Comparison of ENCODE assay signal across 11 mouse cellular contexts in genomic region chr7:120504663-120504979, GRCm38 (mm10).
DNase-seq lines count a peak whose midpoint lies in the region; ATAC-seq and TF ChIP-seq lines count a peak whose summit lies in the region.
"Had no signal": no experiment of that assay in that cellular context is flagged by ENCODE, and none has a peak within 500 bp of the region (broad histone marks: within the 10 kb centered on the region; RNA-seq: fewer than 3 reads in every experiment).

No protein-coding gene starts in this region.

- no peaks in the 10 kb centered on the region for H3K27me3 ChIP-seq in lung, embryonic 14.5 days (ENCODE audit: insufficient read depth, low read length)
- H3K27me3 ChIP-seq in forebrain, embryonic 12.5 days: no peaks in the 10 kb centered on the region
- 0 out of 2 replicates have a peak, but pooled peaks cover 4% of the 10 kb centered on the region for H3K27me3 ChIP-seq in limb, embryonic 12.5 days
- no peaks in the 10 kb centered on the region for H3K27me3 ChIP-seq in neural tube, embryonic 15.5 days (replicated peaks)

- H3K4me3 ChIP-seq in lung, embryonic 14.5 days (ENCODE audit: low read depth, low read length): peak overlapping the region; percentile 31
- no peak overlapping the region for H3K4me3 ChIP-seq in lung, adult 2 months (replicated peaks; ENCODE audit: extremely low read depth, low read depth, low read length)
- peak overlapping the region; percentile 47 for H3K4me3 ChIP-seq in forebrain, embryonic 12.5 days (replicated peaks)
- peak overlapping the region; percentile 44 for H3K4me3 ChIP-seq in limb, embryonic 12.5 days (replicated peaks)
- peak overlapping the region; percentile 43 for H3K4me3 ChIP-seq in neural tube, embryonic 15.5 days (replicated peaks)

- TF ChIP-seq POLR2A in lung, adult 2 months (IDR thresholded peaks at IDR 0.05; ENCODE audit: borderline replicate concordance, extremely low read depth, low read depth, low read length): no peak

- peak overlapping the region; percentile 71 for H3K4me2 ChIP-seq in lung, embryonic 14.5 days
- H3K4me2 ChIP-seq in forebrain, embryonic 12.5 days: peak overlapping the region; percentile 85
- H3K4me2 ChIP-seq in limb, embryonic 12.5 days: peak overlapping the region; percentile 83
- H3K4me2 ChIP-seq in neural tube, embryonic 15.5 days: peak overlapping the region; percentile 81

- H3K27ac ChIP-seq in lung, embryonic 14.5 days (ENCODE audit: low read depth): no peak overlapping the region
- H3K27ac ChIP-seq in forebrain, embryonic 12.5 days: no peak overlapping the region
- no peak overlapping the region for H3K27ac ChIP-seq in limb, embryonic 12.5 days
- H3K27ac ChIP-seq in neural tube, embryonic 15.5 days (replicated peaks): no peak overlapping the region

- TF ChIP-seq CTCF in lung, embryonic 14.5 days (IDR thresholded peaks at IDR 0.05; ENCODE audit: low read depth): no peak
- TF ChIP-seq CTCF in lung, adult 2 months (IDR thresholded peaks at IDR 0.05; ENCODE audit: insufficient read depth, low read length): no peak

- ATAC-seq in lung, embryonic 14.5 days (ENCODE audit: insufficient read depth): no peak
- ATAC-seq in forebrain, embryonic 12.5 days (ENCODE audit: low FRiP score): no peak
- ATAC-seq in limb, embryonic 12.5 days (ENCODE audit: insufficient number of reproducible peaks, insufficient read depth, low FRiP score, low TSS enrichment, low read depth): no peak
- no peak for ATAC-seq in neural tube, embryonic 15.5 days (ENCODE audit: low FRiP score)
- ATAC-seq: Patski had no signal

- 12% methylated on average over 5 of the region's 5 CpGs for WGBS in lung, embryonic 14.5 days
- WGBS in lung, adult 2 months: 14% methylated on average over 5 of the region's 5 CpGs
- WGBS in forebrain, embryonic 12.5 days: 29% methylated on average over 5 of the region's 5 CpGs
- 37% methylated on average over 5 of the region's 5 CpGs for WGBS in limb, embryonic 12.5 days
- WGBS in neural tube, embryonic 15.5 days: 25% methylated on average over 5 of the region's 5 CpGs

- DNase-seq in lung, embryonic 14.5 days: no peak
- DNase-seq in lung, adult 2 months: no peak
- DNase-seq in thymus, postnatal 25 days: no peak
- no peak for DNase-seq in adrenal gland, adult 18-20 months (ENCODE audit: low spot score in 2 of 2)
- DNase-seq in adrenal gland, postnatal 10 days: no peak
- DNase-seq: cerebellum, adult 9-10 months; gastrocnemius, postnatal 14 days had no signal

- H3K4me1 ChIP-seq in lung, embryonic 14.5 days (ENCODE audit: insufficient read depth): no peaks in the 10 kb centered on the region
- no peaks in the 10 kb centered on the region for H3K4me1 ChIP-seq in lung, adult 2 months (ENCODE audit: control insufficient read depth, insufficient read depth, low read length)
- H3K4me1 ChIP-seq in forebrain, embryonic 12.5 days: peaks cover 4% of the 10 kb centered on the region
- H3K4me1 ChIP-seq in limb, embryonic 12.5 days (replicated peaks): 0 out of 2 replicates have a peak, but pooled peaks cover 4% of the 10 kb centered on the region
- H3K4me1 ChIP-seq in neural tube, embryonic 15.5 days: peaks cover 4% of the 10 kb centered on the region; the same call in 1 of the 2 replicates

- peak overlapping the region; percentile 38; the same call in 1 of the 2 replicates for H3K9ac ChIP-seq in lung, embryonic 14.5 days
- peak overlapping the region; percentile 66 for H3K9ac ChIP-seq in forebrain, embryonic 12.5 days
- H3K9ac ChIP-seq in limb, embryonic 12.5 days (replicated peaks): peak overlapping the region; percentile 62
- H3K9ac ChIP-seq in neural tube, embryonic 15.5 days (replicated peaks): peak overlapping the region; percentile 47

- no peaks in the 10 kb centered on the region for H3K36me3 ChIP-seq in lung, embryonic 14.5 days (ENCODE audit: insufficient read depth)
- H3K36me3 ChIP-seq in forebrain, embryonic 12.5 days (replicated peaks): no peaks in the 10 kb centered on the region
- H3K36me3 ChIP-seq in limb, embryonic 12.5 days: no peaks in the 10 kb centered on the region
- no peaks in the 10 kb centered on the region for H3K36me3 ChIP-seq in neural tube, embryonic 15.5 days

- H3K9me3 ChIP-seq in lung, embryonic 14.5 days (ENCODE audit: low read depth, low read length): no peaks in the 10 kb centered on the region
- no peaks in the 10 kb centered on the region for H3K9me3 ChIP-seq in forebrain, embryonic 12.5 days
- peaks cover 6% of the 10 kb centered on the region; the same call in 1 of the 2 replicates for H3K9me3 ChIP-seq in limb, embryonic 12.5 days
- H3K9me3 ChIP-seq in neural tube, embryonic 15.5 days (replicated peaks): no peaks in the 10 kb centered on the region
